Mouse (Mus musculus): ENCODE results near the gene Bpifb5.

- TF ChIP-seq GATA1 (IDR thresholded peaks at IDR 0.05; ENCODE audit: borderline replicate concordance, low read length) (no peak), FLI1 (IDR thresholded peaks at IDR 0.05; ENCODE audit: low read length) (no peak)
These were observed 3.6 kb upstream of the Bpifb5 start for GRCm38 (mm10) chr2:154219950-154220349.
